Mouse (Mus musculus) small intestine, adult 2 months (tissue): Measurements from ENCODE around the gene Nop9.

ENCODE experiments used
- CTCF ChIP-seq: fragments of 200-500 bp; IDR thresholded peaks from 2 replicates; pipeline ENCODE4 v1.5.1; 2012; ENCODE audit warnings: low read depth, mild to moderate bottlenecking, control low read depth, inconsistent platforms, low read length, moderate library complexity, mixed read lengths; ENCODE audit not compliant: insufficient replicate concordance, insufficient read length; ENCODE audit errors: extremely low read depth
- POLR2A ChIP-seq: fragments of 200-500 bp; IDR thresholded peaks from 2 replicates; pipeline ENCODE4 v1.6.1; 2012; ENCODE audit warnings: low read depth, mild to moderate bottlenecking, control low read depth, inconsistent platforms, low read length, moderate library complexity

- TF ChIP-seq CTCF, result no peak
- no peak for TF ChIP-seq POLR2A
These were observed 24.8 kb upstream of the Nop9 start for GRCm38 (mm10) chr14:55720666-55721065.
